Mouse (Mus musculus) bone marrow, adult 2 months (tissue): Measurements from ENCODE around the gene A4galt.

ENCODE experiments used
- CTCF ChIP-seq: fragments of 200-500 bp; IDR thresholded peaks from 2 replicates; pipeline ENCODE4 v1.5.1; 2011; ENCODE audit warnings: low read length, control low read depth; ENCODE audit not compliant: control insufficient read depth, insufficient read depth
- POLR2A ChIP-seq: fragments of 200-500 bp; IDR thresholded peaks from 2 replicates; pipeline ENCODE4 v1.6.1; 2011; ENCODE audit warnings: low read depth, mild to moderate bottlenecking, control low read depth, low read length, borderline replicate concordance; ENCODE audit not compliant: control insufficient read depth

DNA sequence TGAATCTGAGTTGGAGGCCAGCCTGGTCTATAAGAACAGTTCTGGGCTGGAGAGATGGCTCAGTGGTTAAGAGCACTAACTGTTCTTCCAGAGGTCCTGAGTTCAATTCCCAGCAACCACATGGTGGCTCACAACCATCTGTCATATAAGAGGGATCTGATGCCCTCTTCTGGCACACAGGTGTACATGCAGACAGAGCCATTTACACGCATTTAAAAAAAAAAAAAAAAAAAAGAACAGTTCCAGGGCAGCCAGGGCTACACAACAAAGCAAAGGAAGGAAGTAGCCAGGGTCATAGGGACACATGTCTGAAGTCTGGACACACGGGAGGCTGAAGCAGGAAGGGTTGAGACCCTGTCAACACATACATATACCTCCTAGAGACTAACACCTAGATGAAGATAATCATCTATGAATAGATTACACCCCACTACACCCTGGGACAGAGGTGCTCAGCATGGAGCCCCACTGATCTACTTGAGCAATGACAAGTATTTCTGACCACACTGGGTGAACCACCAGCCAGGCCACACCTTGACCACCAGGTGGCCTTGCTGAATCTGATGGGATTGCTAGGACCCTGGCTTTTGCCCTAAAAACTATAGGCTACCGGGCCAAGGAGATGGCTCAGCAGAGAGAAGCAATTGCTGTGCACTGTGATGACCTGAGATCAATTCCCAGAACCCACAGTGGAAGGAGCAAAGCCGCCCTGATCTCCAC, 9.5 kb downstream of the A4galt start:
- no peak for TF ChIP-seq CTCF
- no peak for TF ChIP-seq POLR2A
